Comparison of ENCODE assay signal across 14 mouse cellular contexts in genomic region chr5:144944932-144945331, GRCm38 (mm10). TPM values are rescaled to one million over a fixed set of nuclear protein-coding genes. Genes with fewer than 3 reads are reported as not detected.
DNase-seq lines count a peak whose midpoint lies in the region; ATAC-seq and TF ChIP-seq lines count a peak whose summit lies in the region.
"Had no signal": no experiment of that assay in that cellular context is flagged by ENCODE, and none has a peak within 500 bp of the region (broad histone marks: within the 10 kb centered on the region; RNA-seq: fewer than 3 reads in every experiment).

No protein-coding gene starts in this region.

- ATAC-seq in liver, postnatal 0 days = peak; percentile 34; the same call in 1 of the 2 replicates
- ATAC-seq in hematopoietic stem cell, adult 5-6 weeks (replicated peaks in 1 of 2; ENCODE audit: insufficient read depth in 1 of 2, low FRiP score in 2 of 2, low TSS enrichment in 1 of 2, low read depth in 1 of 2, poor library complexity in 2 of 2, severe bottlenecking in 2 of 2) = peak; percentile 9 to 30; a peak in 1 of 4 replicates
- no peak for ATAC-seq in hindbrain, embryonic 12.5 days (ENCODE audit: low FRiP score)
- ATAC-seq: forebrain, embryonic 13.5 days; intestine, embryonic 15.5 days had no signal

- TF ChIP-seq POLR2A in cerebellum, adult 2 months (IDR thresholded peaks at IDR 0.05; ENCODE audit: borderline replicate concordance, insufficient read depth, low read length) = no peak

- H3K9ac ChIP-seq in liver, postnatal 0 days (replicated peaks) = no peak overlapping the region
- H3K9ac ChIP-seq in hindbrain, embryonic 12.5 days = no peak overlapping the region
- H3K9ac ChIP-seq: forebrain, embryonic 13.5 days; intestine, embryonic 15.5 days; neural tube, embryonic 13.5 days had no signal

- no peaks in the 10 kb centered on the region for H3K9me3 ChIP-seq in liver, postnatal 0 days (ENCODE audit: low read length)
- H3K9me3 ChIP-seq in hindbrain, embryonic 12.5 days (replicated peaks) = no peaks in the 10 kb centered on the region
- H3K9me3 ChIP-seq: forebrain, embryonic 13.5 days; intestine, embryonic 15.5 days; neural tube, embryonic 13.5 days had no signal

- no peak overlapping the region for H3K4me2 ChIP-seq in liver, postnatal 0 days (ENCODE audit: low read depth, low read length)
- no peak overlapping the region for H3K4me2 ChIP-seq in hindbrain, embryonic 12.5 days (replicated peaks)
- H3K4me2 ChIP-seq: forebrain, embryonic 13.5 days; intestine, embryonic 15.5 days; neural tube, embryonic 13.5 days had no signal

- no peak overlapping the region for H3K4me3 ChIP-seq in liver, postnatal 0 days (ENCODE audit: low read depth, low read length)
- no peak overlapping the region for H3K4me3 ChIP-seq in hindbrain, embryonic 12.5 days
- H3K4me3 ChIP-seq in cerebellum, adult 2 months (replicated peaks; ENCODE audit: insufficient read depth, low read depth, low read length) = no peak overlapping the region
- H3K4me3 ChIP-seq: forebrain, embryonic 13.5 days; heart, adult 2 months; intestine, embryonic 15.5 days; neural tube, embryonic 13.5 days had no signal

- no peak for DNase-seq in liver, postnatal 0 days
- DNase-seq in liver = no peak
- peak; percentile 60 for DNase-seq in fibroblast of lung, adult 2 months (ENCODE audit: low read depth)
- DNase-seq in skeletal muscle tissue, adult 2 months (ENCODE audit: low read depth, low spot score) = peak; percentile 91
- DNase-seq in natural killer cell, adult 2 months (ENCODE audit: low spot score in 2 of 2) = no peak
- DNase-seq in cerebellum, adult 2 months = no peak
- DNase-seq: kidney, postnatal 25 days; thymus, postnatal 25 days had no signal

- H3K27ac ChIP-seq in liver, postnatal 0 days (ENCODE audit: low read depth) = no peak overlapping the region
- no peak overlapping the region for H3K27ac ChIP-seq in hindbrain, embryonic 12.5 days
- H3K27ac ChIP-seq in cerebellum, adult 2 months (ENCODE audit: insufficient read depth, low read length) = no peak overlapping the region
- H3K27ac ChIP-seq: forebrain, embryonic 13.5 days; heart, adult 2 months; intestine, embryonic 15.5 days; neural tube, embryonic 13.5 days had no signal

- no peaks in the 10 kb centered on the region for H3K36me3 ChIP-seq in liver, postnatal 0 days (replicated peaks; ENCODE audit: insufficient read depth, low read length)
- no peaks in the 10 kb centered on the region for H3K36me3 ChIP-seq in hindbrain, embryonic 12.5 days
- H3K36me3 ChIP-seq: intestine, embryonic 15.5 days; neural tube, embryonic 13.5 days had no signal

- H3K4me1 ChIP-seq in liver, postnatal 0 days (ENCODE audit: insufficient read depth) = peaks cover 27% of the 10 kb centered on the region
- H3K4me1 ChIP-seq in hindbrain, embryonic 12.5 days = peaks cover 20% of the 10 kb centered on the region
- peaks cover 28% of the 10 kb centered on the region for H3K4me1 ChIP-seq in cerebellum, adult 2 months (ENCODE audit: control insufficient read depth, insufficient read depth, low read length)

- no peak for TF ChIP-seq CTCF in liver, postnatal 0 days (IDR thresholded peaks at IDR 0.05; ENCODE audit: low read depth)
- TF ChIP-seq CTCF in cerebellum, adult 2 months (IDR thresholded peaks at IDR 0.05; ENCODE audit: borderline replicate concordance, insufficient read depth, low read depth, low read length) = no peak

- no peaks in the 10 kb centered on the region for H3K27me3 ChIP-seq in liver, postnatal 0 days (ENCODE audit: insufficient read depth, low read length)
- no peaks in the 10 kb centered on the region for H3K27me3 ChIP-seq in hindbrain, embryonic 12.5 days
- no peaks in the 10 kb centered on the region for H3K27me3 ChIP-seq in cerebellum, adult 2 months (ENCODE audit: control insufficient read depth, insufficient read depth, low read length)
- H3K27me3 ChIP-seq: forebrain, embryonic 13.5 days; intestine, embryonic 15.5 days; neural tube, embryonic 13.5 days had no signal

- WGBS in liver, postnatal 0 days (ENCODE audit: insufficient replicate concordance) = 68% methylated on average over 7 of the region's 7 CpGs
- 80% methylated on average over 7 of the region's 7 CpGs for WGBS in hindbrain, embryonic 12.5 days
- WGBS in cerebellum, adult 2 months = 76% methylated on average over 7 of the region's 7 CpGs

- no peak for TF ChIP-seq EP300 in liver, postnatal 0 days (IDR thresholded peaks at IDR 0.05; ENCODE audit: low read depth)

RNA-seq across cellular contexts. Expression of gene Smurf1, which starts 20.7 kb away (rescaled TPM):
- polyA plus RNA-seq in liver, postnatal 0 days (2015; fragmentation: Nextera tagmentation; extraction: Ambion mirVana) = 2.1 and 2.2 TPM in 2 replicates
- total RNA-seq in hematopoietic stem cell, adult 5-6 weeks (2017) = 7.9 and 10.4 TPM in 2 replicates
- polyA plus RNA-seq in hindbrain, embryonic 12.5 days (2016; fragmentation: Nextera tagmentation; extraction: Ambion mirVana) = 32.6 and 33.3 TPM in 2 replicates
- 21.6 and 21.9 TPM in 2 replicates for polyA plus RNA-seq in cerebellum, adult 2 months (2012; rRNA removed)

Comparison
In these comparisons a context has a peak if more than half of its experiments do, and no peak if none do; other contexts are left out.
1. DNase-seq: peak in fibroblast of lung, adult 2 months (single experiment) and skeletal muscle tissue, adult 2 months (single experiment); none in liver, postnatal 0 days (single experiment), liver (single experiment), natural killer cell, adult 2 months (0 of 2) and cerebellum, adult 2 months (0 of 2).